Mouse (Mus musculus) liver, postnatal 0 days (tissue): ENCODE measurements around the gene Ift43. TPM values are rescaled to one million over a fixed set of nuclear protein-coding genes. Genes with fewer than 3 reads are reported as not detected.

ENCODE experiments used
- ATAC-seq: fragments of 200-750 bp; cut with Nextera tagmentation; 2 replicates; pipeline ENCODE4 v1.8.0; 2017; ENCODE audit warnings: mild to moderate bottlenecking, moderate library complexity
- DNase-seq: peaks from one replicate; pipeline ENCODE4 v3.0.0-alpha.2; 2016
- H3K27ac ChIP-seq: fragments of 300-500 bp; sonication (generic); 2 replicates; pipeline ENCODE4 v1.5.1; 2014; ENCODE audit warnings: antibody characterized with exemption, moderate library complexity, mild to moderate bottlenecking, low read depth
- H3K27me3 ChIP-seq: fragments of 300-500 bp; sonication (generic); 2 replicates; pipeline ENCODE4 v1.6.1; 2014; ENCODE audit warnings: low read length, control low read depth, mixed read lengths; ENCODE audit not compliant: insufficient read depth
- H3K36me3 ChIP-seq: fragments of 300-500 bp; sonication (generic); replicated peaks from 2 replicates; pipeline ENCODE4 v1.6.1; 2014; ENCODE audit warnings: mild to moderate bottlenecking, control low read depth, low read length, moderate library complexity, mixed read lengths; ENCODE audit not compliant: insufficient read depth
- H3K4me1 ChIP-seq: fragments of 300-500 bp; sonication (generic); 2 replicates; pipeline ENCODE4 v1.6.1; 2014; ENCODE audit warnings: antibody characterized with exemption, mild to moderate bottlenecking, control low read depth; ENCODE audit not compliant: insufficient read depth
- H3K4me2 ChIP-seq: fragments of 300-500 bp; sonication (generic); 2 replicates; pipeline ENCODE4 v1.6.1; 2014; ENCODE audit warnings: low read depth, mild to moderate bottlenecking, low read length, moderate library complexity, mixed read lengths
- H3K4me3 ChIP-seq: fragments of 300-500 bp; sonication (generic); 2 replicates; pipeline ENCODE4 v1.5.1; 2014; ENCODE audit warnings: low read depth, low read length
- H3K9ac ChIP-seq: fragments of 300-500 bp; sonication (generic); replicated peaks from 2 replicates; pipeline ENCODE4 v1.6.1; 2014; ENCODE audit warnings: mild to moderate bottlenecking, moderate library complexity
- H3K9me3 ChIP-seq: fragments of 300-500 bp; sonication (generic); 2 replicates; pipeline ENCODE4 v1.6.1; 2016; ENCODE audit warnings: mild to moderate bottlenecking, control low read depth, low read length, mixed read lengths
- CTCF ChIP-seq: sonication (generic); IDR thresholded peaks from 2 replicates; pipeline ENCODE4 v1.5.1; 2016; ENCODE audit warnings: antibody characterized with exemption, low read depth
- EP300 ChIP-seq: IDR thresholded peaks from 2 replicates; pipeline ENCODE4 v1.6.1; 2016; ENCODE audit warnings: antibody characterized with exemption, low read depth, mild to moderate bottlenecking
- WGBS: fragments of 180-500 bp; shearing (Covaris S2); extraction: QIAGEN DNeasy Blood & Tissue Kit; methylation state at CpG from one replicate; pipeline ENCODE4 v1.1.7; 2014; ENCODE audit not compliant: insufficient replicate concordance; 5-methylcytosine and 5-hydroxymethylcytosine counted together
- polyA plus RNA-seq: library from polyadenylated mRNA; unstranded; fragments of >200 nt; fragmentation: Nextera tagmentation; extraction: Ambion mirVana; gene quantifications from 2 replicates; pipeline ENCODE4 v1.2.1, GENCODE M21; 2015

The Ift43 gene
- polyA plus RNA-seq, 1 experiment from 2014 or later, result 8.4 TPM

- no peaks in the 10 kb centered on the region for H3K27me3 ChIP-seq
- H3K9ac ChIP-seq, result no peak overlapping the region
- no peak overlapping the region for H3K27ac ChIP-seq
- 82% methylated on average over 7 of the region's 7 CpGs for WGBS
- ATAC-seq, result no peak
- H3K4me2 ChIP-seq, result no peak overlapping the region
- no peaks in the 10 kb centered on the region for H3K9me3 ChIP-seq
- H3K4me3 ChIP-seq, result no peak overlapping the region
- H3K36me3 ChIP-seq, result no peaks in the 10 kb centered on the region
- no peak for TF ChIP-seq EP300
- TF ChIP-seq CTCF, result no peak
- no peak for DNase-seq
- no peaks in the 10 kb centered on the region for H3K4me1 ChIP-seq
Observed at GRCm38 (mm10) chr12:86196944-86197343, 114.6 kb downstream of the Ift43 start.

DNA sequence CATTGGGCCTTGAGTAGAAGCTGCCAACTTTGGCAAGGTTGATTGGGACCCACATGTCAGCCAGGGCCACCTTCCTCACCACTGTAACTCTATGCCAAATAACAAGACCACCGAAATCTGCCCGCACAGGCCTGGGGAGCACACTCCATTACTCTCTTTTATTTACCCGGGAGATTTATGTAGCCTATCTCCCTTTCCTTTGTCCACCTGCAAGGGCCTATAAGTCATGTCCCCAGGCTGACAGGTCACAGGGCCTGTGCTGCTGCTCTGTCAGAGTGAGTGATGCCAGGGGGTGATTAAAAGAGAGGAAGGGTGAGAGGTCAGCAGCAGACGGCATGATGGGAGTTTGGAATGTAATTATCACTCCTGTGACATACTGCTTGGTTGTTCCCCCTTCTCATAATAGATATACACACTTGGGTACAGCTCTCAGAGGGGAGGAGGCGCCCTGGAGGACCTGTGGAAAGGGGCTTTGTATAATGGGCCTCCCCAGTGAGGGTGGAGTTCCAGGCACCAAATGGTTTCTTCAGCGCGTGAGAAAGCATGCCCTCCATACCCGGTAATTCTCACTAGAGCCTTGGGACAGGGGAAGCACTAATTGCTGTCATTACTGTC is 121.2 kb downstream of the Ift43 start:
- Histone ChIP-seq H3K27me3 (no peaks in the 10 kb centered on the region), H3K4me2 (no peak overlapping the region), H3K36me3 (no peaks in the 10 kb centered on the region), H3K9ac (no peak overlapping the region), H3K4me1 (no peaks in the 10 kb centered on the region), H3K9me3 (no peaks in the 10 kb centered on the region), H3K4me3 (no peak overlapping the region), H3K27ac (no peak overlapping the region)
- WGBS, result 49% methylated on average over 8 of the region's 8 CpGs
- DNase-seq, result no peak
- no peak for TF ChIP-seq CTCF
- TF ChIP-seq EP300, result no peak
- ATAC-seq, result no peak

DNA sequence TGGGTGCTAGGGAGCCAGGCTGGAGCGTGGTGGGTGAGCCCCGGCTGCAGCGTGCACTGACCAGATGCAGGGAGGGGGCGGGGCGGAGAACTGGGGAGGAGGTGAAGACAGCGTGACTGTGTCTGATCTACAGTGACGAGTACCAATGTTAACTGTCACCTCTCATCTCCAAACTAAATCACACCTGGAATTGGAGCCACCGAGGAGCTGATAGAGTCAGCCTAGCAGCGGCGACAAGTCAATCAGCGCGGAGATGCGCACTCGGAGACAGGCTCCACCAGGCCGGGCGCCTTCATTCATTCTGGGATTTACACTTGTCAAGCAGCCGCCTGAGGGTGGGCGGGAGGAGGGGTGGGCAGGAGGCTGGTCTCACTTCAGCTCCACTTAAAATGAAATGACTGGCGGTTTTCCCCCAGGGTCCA is 128.8 kb downstream of the Ift43 start:
- DNase-seq, result no peak
- H3K27ac ChIP-seq, result no peak overlapping the region
- no peak overlapping the region for H3K9ac ChIP-seq
- no peaks in the 10 kb centered on the region for H3K36me3 ChIP-seq
- peaks cover 53% of the 10 kb centered on the region for H3K27me3 ChIP-seq
- H3K4me2 ChIP-seq, result no peak overlapping the region
- H3K9me3 ChIP-seq, result no peaks in the 10 kb centered on the region
- 7% methylated on average over 19 of the region's 19 CpGs for WGBS
- H3K4me1 ChIP-seq, result no peaks in the 10 kb centered on the region
- no peak for ATAC-seq
- TF ChIP-seq EP300, result no peak
- TF ChIP-seq CTCF, result no peak
- no peak overlapping the region for H3K4me3 ChIP-seq

Other genes starting within 250 kb of the Ift43 start
- 0.94 and 1.2 TPM in 2 replicates for gene Tgfb3, start 3.5 kb upstream of the Ift43 start, polyA plus RNA-seq
- 4.7 and 5.5 TPM in 2 replicates for gene Gpatch2l, start 159.3 kb downstream of the Ift43 start, polyA plus RNA-seq